Mouse (Mus musculus) heart, embryonic 10.5 days (tissue): Measurements from ENCODE around the gene Mgp. TPM values are rescaled to one million over a fixed set of nuclear protein-coding genes. Genes with fewer than 3 reads are reported as not detected.

Experiments
- DNase-seq: peaks from one replicate; pipeline ENCODE4 v3.0.0-alpha.2; 2017; ENCODE audit warnings: low spot score
- H3K27ac ChIP-seq: fragments of 300-500 bp; sonication (generic); 2 replicates; pipeline ENCODE4 v1.5.1; 2016; ENCODE audit warnings: mild to moderate bottlenecking
- H3K27me3 ChIP-seq: fragments of 300-500 bp; sonication (generic); 2 replicates; pipeline ENCODE4 v1.6.1; 2016; ENCODE audit warnings: mild to moderate bottlenecking; ENCODE audit not compliant: poor library complexity, insufficient read depth, severe bottlenecking
- H3K36me3 ChIP-seq: fragments of 300-500 bp; sonication (generic); 2 replicates; pipeline ENCODE4 v1.6.1; 2016; ENCODE audit warnings: mild to moderate bottlenecking, moderate library complexity
- H3K4me1 ChIP-seq: fragments of 300-500 bp; sonication (generic); 2 replicates; pipeline ENCODE4 v1.6.1; 2016; ENCODE audit warnings: mild to moderate bottlenecking
- H3K4me3 ChIP-seq: fragments of 300-500 bp; sonication (generic); 2 replicates; pipeline ENCODE4 v1.5.1; 2016; ENCODE audit warnings: mild to moderate bottlenecking, moderate library complexity
- H3K9me3 ChIP-seq: fragments of 300-500 bp; sonication (generic); 2 replicates; pipeline ENCODE4 v1.6.1; 2016; ENCODE audit warnings: mild to moderate bottlenecking, moderate library complexity
- WGBS: fragments of 180-500 bp; shearing (Covaris S2); methylation state at CpG from one replicate; pipeline ENCODE4 v1.1.7; 2016; 5-methylcytosine and 5-hydroxymethylcytosine counted together
- polyA plus RNA-seq: library from polyadenylated mRNA; unstranded; fragments of >200 nt; fragmentation: Nextera tagmentation; extraction: Ambion mirVana; gene quantifications from 2 replicates; pipeline ENCODE4 v1.2.1, GENCODE M21; 2016

Gene Mgp
- polyA plus RNA-seq, 1 experiment from 2014 or later = 10.7 TPM

GRCm38 (mm10) chr6:136837323-136837722, 38.3 kb downstream of the Mgp start:
- Histone ChIP-seq H3K36me3 (no peaks in the 10 kb centered on the region), H3K27me3 (peaks cover 3% of the 10 kb centered on the region; the same call in 1 of the 2 replicates), H3K4me3 (no peak overlapping the region), H3K9me3 (no peaks in the 10 kb centered on the region), H3K27ac (no peak overlapping the region), H3K4me1 (no peaks in the 10 kb centered on the region)
- no peak for DNase-seq
- WGBS = 68% methylated on average over 3 of the region's 3 CpGs

- H3K27ac ChIP-seq = no peak within 1 kb of the TSS
- H3K9me3 ChIP-seq = no peaks in the 10 kb centered on the region
- 44% methylated on average over 4 of the region's 4 CpGs for WGBS
- peaks cover 3% of the 10 kb centered on the region for H3K27me3 ChIP-seq
- DNase-seq = no peak
- no peaks in the 10 kb centered on the region for H3K4me1 ChIP-seq
- no peaks in the 10 kb centered on the region for H3K36me3 ChIP-seq
- H3K4me3 ChIP-seq = no peak within 1 kb of the TSS
These were observed 40.3 kb downstream of the Mgp start, which contains the start of gene Smco3 for GRCm38 (mm10) chr6:136835352-136835751. Gene Smco3 (minus strand): TSS chr6:136835452.

GRCm38 (mm10) chr6:136831712-136832111, 43.9 kb downstream of the Mgp start:
- Histone ChIP-seq H3K27me3 (peaks cover 3% of the 10 kb centered on the region), H3K27ac (no peak overlapping the region), H3K4me1 (peaks cover 7% of the 10 kb centered on the region; the same call in 1 of the 2 replicates), H3K4me3 (no peak overlapping the region), H3K36me3 (no peaks in the 10 kb centered on the region), H3K9me3 (no peaks in the 10 kb centered on the region)
- WGBS = 61% methylated on average over 5 of the region's 5 CpGs
- DNase-seq = no peak

- WGBS = 38% methylated on average over 4 of the region's 4 CpGs
- no peaks in the 10 kb centered on the region; the same call in 1 of the 2 replicates for H3K27me3 ChIP-seq
- peak overlapping the region; percentile 89 for H3K27ac ChIP-seq
- no peaks in the 10 kb centered on the region for H3K9me3 ChIP-seq
- peaks cover 20% of the 10 kb centered on the region for H3K36me3 ChIP-seq
- DNase-seq = no peak
- H3K4me1 ChIP-seq = peaks cover 7% of the 10 kb centered on the region; the same call in 1 of the 2 replicates
- H3K4me3 ChIP-seq = peak overlapping the region; percentile 100
These were observed 46.9 kb downstream of the Mgp start for GRCm38 (mm10) chr6:136828681-136829080.

- Histone ChIP-seq H3K4me1 (peaks cover 7% of the 10 kb centered on the region; the same call in 1 of the 2 replicates), H3K36me3 (peaks cover 23% of the 10 kb centered on the region), H3K27me3 (no peaks in the 10 kb centered on the region; the same call in 1 of the 2 replicates), H3K27ac (peak within 1 kb of the TSS; percentile 99), H3K9me3 (no peaks in the 10 kb centered on the region), H3K4me3 (peak within 1 kb of the TSS; percentile 100)
- WGBS = under 1% methylated on average over 45 of the region's 45 CpGs
- DNase-seq = peak; percentile 99
These were observed 47.6 kb downstream of the Mgp start, which contains the start of gene Wbp11 for GRCm38 (mm10) chr6:136827881-136828561. Gene Wbp11 (minus strand): TSS chr6:136828233.

- Histone ChIP-seq H3K4me1 (peaks cover 7% of the 10 kb centered on the region; the same call in 1 of the 2 replicates), H3K4me3 (peak within 1 kb of the TSS; percentile 100), H3K27me3 (no peaks in the 10 kb centered on the region; the same call in 1 of the 2 replicates), H3K36me3 (peaks cover 28% of the 10 kb centered on the region), H3K9me3 (no peaks in the 10 kb centered on the region), H3K27ac (peak within 1 kb of the TSS; percentile 99)
- under 1% methylated on average over 34 of the region's 34 CpGs for WGBS
- no peak for DNase-seq
These were observed 48.1 kb downstream of the Mgp start, which contains the start of gene BC049715 for GRCm38 (mm10) chr6:136827516-136827880. Gene BC049715 (plus strand): TSS chr6:136827626.

DNA sequence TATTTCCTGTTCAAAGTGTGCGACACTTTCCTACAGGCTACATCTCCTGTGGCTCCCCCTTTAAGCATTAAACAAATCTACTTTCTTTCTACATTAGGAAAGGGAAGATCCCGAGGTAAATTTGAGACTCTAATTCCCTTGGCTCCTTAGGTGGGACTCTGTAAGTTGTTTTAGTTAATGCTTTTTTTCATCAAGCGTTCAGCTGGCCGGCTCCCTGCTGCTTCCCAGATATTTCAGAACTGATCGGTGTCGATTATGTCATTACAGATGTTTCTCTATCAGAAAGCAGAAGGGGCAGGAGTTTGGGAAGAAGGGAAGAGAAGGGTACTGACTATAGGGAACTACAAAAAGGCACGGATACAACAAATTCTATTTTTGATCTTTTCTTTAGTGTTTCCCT, 48.5 kb downstream of the Mgp start:
- Histone ChIP-seq H3K27me3 (no peaks in the 10 kb centered on the region; the same call in 1 of the 2 replicates), H3K9me3 (no peaks in the 10 kb centered on the region), H3K4me3 (peak overlapping the region; percentile 100), H3K4me1 (peaks cover 7% of the 10 kb centered on the region; the same call in 1 of the 2 replicates), H3K36me3 (peaks cover 32% of the 10 kb centered on the region), H3K27ac (peak overlapping the region; percentile 99)
- 14% methylated on average over 7 of the region's 7 CpGs for WGBS
- peak; percentile 55 for DNase-seq

DNA sequence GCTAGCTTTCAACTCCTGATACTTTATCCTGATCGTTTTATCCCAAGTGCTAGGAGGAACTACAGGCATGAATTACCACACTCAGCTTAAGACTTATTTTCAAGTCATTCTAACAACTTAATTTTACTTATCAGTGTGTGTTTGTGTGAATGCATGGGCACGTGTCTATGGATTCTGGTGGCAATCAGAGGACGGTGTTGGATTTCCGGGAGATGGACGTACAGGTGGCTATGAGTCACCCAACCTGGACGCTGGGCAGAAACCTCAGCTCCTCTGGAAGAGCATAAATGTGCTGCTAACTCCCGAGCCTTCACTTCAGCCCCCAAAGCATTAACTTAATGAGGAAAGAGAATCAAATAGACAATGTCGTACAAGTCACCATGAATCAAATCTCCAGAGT, 50.6 kb downstream of the Mgp start:
- peaks cover 53% of the 10 kb centered on the region for H3K36me3 ChIP-seq
- DNase-seq = peak; percentile 64
- no peak overlapping the region for H3K27ac ChIP-seq
- H3K9me3 ChIP-seq = no peaks in the 10 kb centered on the region
- H3K27me3 ChIP-seq = no peaks in the 10 kb centered on the region
- peaks cover 11% of the 10 kb centered on the region; the same call in 1 of the 2 replicates for H3K4me1 ChIP-seq
- no peak overlapping the region for H3K4me3 ChIP-seq
- WGBS = 92% methylated on average over 8 of the region's 8 CpGs

Other genes starting within 250 kb of the Mgp start
- 3.1 and 6.0 TPM in 2 replicates for gene Plbd1, start 213.9 kb downstream of the Mgp start, polyA plus RNA-seq
- gene Gucy2c, start 94.1 kb downstream of the Mgp start, polyA plus RNA-seq = 0.10 TPM in 1 of 2 replicates, not detected in the other
- 0.25 and 0.63 TPM in 2 replicates for gene Hist4h4, start 71.4 kb downstream of the Mgp start, polyA plus RNA-seq
- 81.5 and 88.2 TPM in 2 replicates for gene H2afj, start 67.6 kb downstream of the Mgp start, polyA plus RNA-seq
- 2.4 and 2.7 TPM in 2 replicates for gene BC049715, start 48.2 kb downstream of the Mgp start, polyA plus RNA-seq
- 111 and 120 TPM in 2 replicates for gene Wbp11, start 47.6 kb downstream of the Mgp start, polyA plus RNA-seq
- not detected in 2 replicates for gene Smco3, start 40.4 kb downstream of the Mgp start, polyA plus RNA-seq
- gene Art4, start 18.1 kb downstream of the Mgp start, polyA plus RNA-seq = 12.8 and 15.8 TPM in 2 replicates
- gene Erp27, start 46.4 kb upstream of the Mgp start, polyA plus RNA-seq = 0.55 and 0.73 TPM in 2 replicates
- not detected in 2 replicates for gene Pde6h, start 48.0 kb upstream of the Mgp start, polyA plus RNA-seq
- gene Arhgdib, start 66.1 kb upstream of the Mgp start, polyA plus RNA-seq = 105 and 111 TPM in 2 replicates